Mouse (Mus musculus): ENCODE measurements around the gene Ifi35. TPM values are rescaled to one million over a fixed set of nuclear protein-coding genes. Genes with fewer than 3 reads are reported as not detected.
"Not testable (repeated sequence)": the region's sequence is repeated elsewhere in the genome, so short reads cannot be mapped to it uniquely, and the experiment has no call there.

Gene Ifi35
- 1 to 10 TPM; 8.0 to 8.9 TPM for total RNA-seq (2021)
- long read RNA-seq, experiment 1, transcript Ifi35-201 (7 exons, 1,362 nt): major isoform, 7 of 7 reads
- long read RNA-seq, experiment 1, partial matches to known transcripts: 0 of 7 reads
- long read RNA-seq, experiment 1, other reads (novel, unspliced or antisense): 0 of 7 reads
- long read RNA-seq, experiment 2, transcript Ifi35-201 (7 exons, 1,362 nt): major isoform, 9 of 16 reads
- long read RNA-seq, experiment 2, partial matches to known transcripts: 1 of 16 reads
- long read RNA-seq, experiment 2, other reads (novel, unspliced or antisense): 6 of 16 reads

GRCm38 (mm10) chr11:101448274-101448746 is at the start of gene Ifi35:
Gene Ifi35 (plus strand): TSS chr11:101448407.
- peak in 1 of 2 experiments; percentile 75 for DNase-seq (ENCODE audit: low spot score in 2 of 2)

GRCm38 (mm10) chr11:101415306-101415705 is 32.9 kb upstream of the Ifi35 start:
- no peak for DNase-seq (ENCODE audit: low spot score in 2 of 2)

- no peak for DNase-seq (ENCODE audit: low spot score in 2 of 2)
Observed at GRCm38 (mm10) chr11:101416433-101417100, 31.6 kb upstream of the Ifi35 start.

- peak; percentile 82 to 91 for DNase-seq (ENCODE audit: low spot score in 2 of 2)
Observed at GRCm38 (mm10) chr11:101417101-101417855, 30.9 kb upstream of the Ifi35 start, which contains the start of gene Aarsd1. Gene Aarsd1 (minus strand): TSS chr11:101417615.

- DNase-seq (ENCODE audit: low spot score in 2 of 2): no peak
Observed at GRCm38 (mm10) chr11:101418991-101419390, 29.2 kb upstream of the Ifi35 start.

- DNase-seq (ENCODE audit: low spot score in 2 of 2): no peak
Observed at GRCm38 (mm10) chr11:101419610-101420009, 28.6 kb upstream of the Ifi35 start.

- DNase-seq (ENCODE audit: low spot score in 2 of 2): no peak
Observed at GRCm38 (mm10) chr11:101420148-101420547, 28.1 kb upstream of the Ifi35 start.

GRCm38 (mm10) chr11:101424105-101424851 is 23.9 kb upstream of the Ifi35 start, which contains the start of gene Gm27029:
Gene Gm27029 (minus strand): TSS chr11:101424796.
- DNase-seq (ENCODE audit: low spot score in 2 of 2): peak in 1 of 2 experiments; percentile 28

- peak; percentile 98 to 99 for DNase-seq (ENCODE audit: low spot score in 2 of 2)
Observed at GRCm38 (mm10) chr11:101424925-101425813, 23.0 kb upstream of the Ifi35 start, which contains the start of the genes Rundc1 and Ptges3l. Gene Rundc1 (plus strand): TSS chr11:101425085. Gene Ptges3l (minus strand): TSS chr11:101425333.

GRCm38 (mm10) chr11:101426165-101426564 is 22.0 kb upstream of the Ifi35 start:
- DNase-seq (ENCODE audit: low spot score in 2 of 2): no peak

GRCm38 (mm10) chr11:101431327-101431726 is 16.9 kb upstream of the Ifi35 start:
- DNase-seq (ENCODE audit: low spot score in 2 of 2): no peak

GRCm38 (mm10) chr11:101433396-101433795 is 14.8 kb upstream of the Ifi35 start:
- no peak for DNase-seq (ENCODE audit: low spot score in 2 of 2)

- no peak for DNase-seq (ENCODE audit: low spot score in 2 of 2)
Observed at GRCm38 (mm10) chr11:101435831-101436230, 12.4 kb upstream of the Ifi35 start.

GRCm38 (mm10) chr11:101436916-101437315 is 11.3 kb upstream of the Ifi35 start:
- no peak for DNase-seq (ENCODE audit: low spot score in 2 of 2)

GRCm38 (mm10) chr11:101438006-101438405 is 10.2 kb upstream of the Ifi35 start:
- not testable (repeated sequence) for DNase-seq (ENCODE audit: low spot score in 2 of 2)

- DNase-seq (ENCODE audit: low spot score in 2 of 2): not testable (repeated sequence)
Observed at GRCm38 (mm10) chr11:101441450-101442126, 6.6 kb upstream of the Ifi35 start.

- DNase-seq (ENCODE audit: low spot score in 2 of 2): peak; percentile 87 to 94
Observed at GRCm38 (mm10) chr11:101442127-101442693, 6.0 kb upstream of the Ifi35 start, which contains the start of gene Rpl27. Gene Rpl27 (plus strand): TSS chr11:101442298.

- no peak for DNase-seq (ENCODE audit: low spot score in 2 of 2)
Observed at GRCm38 (mm10) chr11:101442760-101443159, 5.4 kb upstream of the Ifi35 start.

GRCm38 (mm10) chr11:101446319-101446718 is 1.9 kb upstream of the Ifi35 start:
- no peak for DNase-seq (ENCODE audit: low spot score in 2 of 2)

Measured in gastrocnemius, postnatal 4 days (tissue).